Mouse (Mus musculus) forelimb bud, embryonic 11.5 days (tissue): ENCODE results near the gene Gm20661.

Experiments used
- DNase-seq: peaks from one replicate; pipeline ENCODE4 v3.0.0-alpha.2; 2012; ENCODE audit warnings: low read depth, low spot score

Gene Gm20661

GRCm38 (mm10) chr9:107967437-107967836, 15.4 kb upstream of the Gm20661 start:
- no peak for DNase-seq

GRCm38 (mm10) chr9:107968531-107968930, 14.3 kb upstream of the Gm20661 start:
- DNase-seq: no peak

- DNase-seq: no peak
Observed at GRCm38 (mm10) chr9:107970311-107970710, 12.5 kb upstream of the Gm20661 start.

- no peak for DNase-seq
Observed at GRCm38 (mm10) chr9:107971690-107972541, 10.9 kb upstream of the Gm20661 start.

- no peak for DNase-seq
Observed at GRCm38 (mm10) chr9:107974491-107975171, 8.2 kb upstream of the Gm20661 start.

GRCm38 (mm10) chr9:107975399-107976386, 7.2 kb upstream of the Gm20661 start, which contains the start of gene Uba7:
TSS of gene Uba7 (plus strand) at chr9:107975505.
- no peak for DNase-seq

GRCm38 (mm10) chr9:107978815-107979214, 4.0 kb upstream of the Gm20661 start:
- no peak for DNase-seq

GRCm38 (mm10) chr9:107981684-107982605, 913 bp upstream of the Gm20661 start:
- DNase-seq: peak; percentile 92

GRCm38 (mm10) chr9:107983421-107983890, 598 bp downstream of the Gm20661 start:
- DNase-seq: peak; percentile 95

GRCm38 (mm10) chr9:107984052-107984753, 1.3 kb downstream of the Gm20661 start:
- no peak for DNase-seq

- DNase-seq: no peak
Observed at GRCm38 (mm10) chr9:107984754-107985055, 1.8 kb downstream of the Gm20661 start.

- DNase-seq: peak; percentile 83
Observed at GRCm38 (mm10) chr9:107985131-107986119, 2.6 kb downstream of the Gm20661 start, which contains the start of gene Inka1. TSS of gene Inka1 (minus strand) at chr9:107985879.

- peak; percentile 85 for DNase-seq
Observed at GRCm38 (mm10) chr9:107986376-107986775, 3.5 kb downstream of the Gm20661 start.

GRCm38 (mm10) chr9:107987950-107988349, 5.1 kb downstream of the Gm20661 start:
- DNase-seq: no peak

GRCm38 (mm10) chr9:107992197-107992596, 9.3 kb downstream of the Gm20661 start, which contains the start of gene Cdhr4:
TSS of gene Cdhr4 (plus strand) at chr9:107992497.
- no peak for DNase-seq

- DNase-seq: no peak
Observed at GRCm38 (mm10) chr9:107993013-107993412, 10.2 kb downstream of the Gm20661 start.

GRCm38 (mm10) chr9:107994464-107994863, 11.6 kb downstream of the Gm20661 start:
- no peak for DNase-seq

GRCm38 (mm10) chr9:107995513-107995912, 12.7 kb downstream of the Gm20661 start:
- DNase-seq: no peak
